Mouse (Mus musculus) CH12.LX (cell line): ENCODE data around the gene Taldo1. TPM values are rescaled to one million over a fixed set of nuclear protein-coding genes. Genes with fewer than 3 reads are reported as not detected.

Source experiments
- DNase-seq: peaks from one replicate; pipeline ENCODE4 v3.0.0-alpha.2; 2013; ENCODE audit errors: extremely low read depth
- H3K27ac ChIP-seq: 2 replicates; pipeline ENCODE4 v1.5.1; 2012; ENCODE audit warnings: low read depth, mild to moderate bottlenecking, control low read depth, moderate library complexity; ENCODE audit not compliant: insufficient read depth
- H3K27me3 ChIP-seq: replicated peaks from 2 replicates; pipeline ENCODE3; 2012; ENCODE audit warnings: inconsistent platforms
- H3K36me3 ChIP-seq, 2 experiments: replicated peaks in 1 of 2; 2 replicates each; pipeline versions ENCODE3 to v1.6.1; 2012; ENCODE audit warnings: inconsistent platforms in 1 of 2, low read length in 1 of 2, mild to moderate bottlenecking in 1 of 2, mixed read lengths in 1 of 2, moderate library complexity in 1 of 2; ENCODE audit not compliant: control insufficient read depth in 1 of 2, insufficient read depth in 1 of 2
- H3K4me1 ChIP-seq, 2 experiments: 2 replicates each; pipeline ENCODE4 v1.6.1; 2012; ENCODE audit warnings: inconsistent platforms in 1 of 2, moderate library complexity in 1 of 2; ENCODE audit not compliant: insufficient read depth in 2 of 2, control insufficient read depth in 1 of 2
- H3K4me2 ChIP-seq: 2 replicates; pipeline ENCODE4 v1.6.1; 2012; ENCODE audit warnings: low read depth, mild to moderate bottlenecking, control low read depth; ENCODE audit not compliant: poor library complexity, insufficient read depth, severe bottlenecking
- H3K4me3 ChIP-seq, 3 experiments: fragments of 150-350 bp in 1 of 3; sonication (generic) in 1 of 3; replicated peaks in 1 of 3; 2 replicates each; pipeline versions ENCODE3 to v1.5.1; 2011 to 2012; ENCODE audit warnings: low read depth in 2 of 3, low read length in 2 of 3, mild to moderate bottlenecking in 2 of 3, moderate library complexity in 2 of 3, control low read depth in 1 of 3, improper control_type of control experiment in 1 of 3, inconsistent platforms in 1 of 3, mixed read lengths in 1 of 3; ENCODE audit not compliant: poor library complexity in 1 of 3
- H3K79me2 ChIP-seq: replicated peaks from 2 replicates; pipeline ENCODE4 v1.6.1; 2012; ENCODE audit warnings: mild to moderate bottlenecking, moderate library complexity; ENCODE audit not compliant: control insufficient read depth, poor library complexity, insufficient read depth, severe bottlenecking; ENCODE audit errors: extremely low read depth
- H3K9ac ChIP-seq: 2 replicates; pipeline ENCODE4 v1.6.1; 2012; ENCODE audit warnings: low read depth, mild to moderate bottlenecking, control low read depth, moderate library complexity; ENCODE audit not compliant: insufficient read depth
- H3K9me3 ChIP-seq: replicated peaks from 2 replicates; pipeline ENCODE3; 2012; ENCODE audit warnings: low read length, inconsistent platforms, mixed read lengths
- BHLHE40 ChIP-seq: IDR thresholded peaks from 2 replicates; pipeline ENCODE4 v1.6.1; 2011; ENCODE audit warnings: mild to moderate bottlenecking, low read depth, low read length, improper control_type of control experiment
- CTCF ChIP-seq, 2 experiments: IDR thresholded peaks in 1 of 2; conservative IDR thresholded peaks in 1 of 2; 2 replicates each; pipeline ENCODE4 v1.5.1; 2011 to 2012; ENCODE audit warnings: low read depth in 2 of 2, low read length in 2 of 2, improper control_type of control experiment in 1 of 2, inconsistent platforms in 1 of 2, mild to moderate bottlenecking in 1 of 2, moderate library complexity in 1 of 2
- E2F4 ChIP-seq: IDR thresholded peaks from 2 replicates; pipeline ENCODE4 v1.6.1; 2011; ENCODE audit warnings: low read depth, low read length, improper control_type of control experiment; ENCODE audit not compliant: insufficient replicate concordance
- ETS1 ChIP-seq: conservative IDR thresholded peaks from 2 replicates; pipeline ENCODE4 v1.6.1; 2012; ENCODE audit warnings: low read depth, mild to moderate bottlenecking, inconsistent platforms, low read length, improper control_type of control experiment, moderate library complexity
- HCFC1 ChIP-seq: IDR thresholded peaks from 2 replicates; pipeline ENCODE4 v1.6.1; 2012; ENCODE audit warnings: low read depth, mild to moderate bottlenecking, inconsistent platforms, low read length, improper control_type of control experiment
- IRF4 ChIP-seq: IDR thresholded peaks from 2 replicates; pipeline ENCODE4 v1.6.1; 2014; ENCODE audit warnings: low read depth, mild to moderate bottlenecking, inconsistent platforms, low read length, improper control_type of control experiment
- JUND ChIP-seq: conservative IDR thresholded peaks from 2 replicates; pipeline ENCODE4 v1.6.1; 2011; ENCODE audit warnings: low read depth, low read length, improper control_type of control experiment
- KAT2A ChIP-seq: IDR thresholded peaks from 2 replicates; pipeline ENCODE4 v1.6.1; 2012; ENCODE audit warnings: low read length, improper control_type of control experiment, inconsistent platforms; ENCODE audit not compliant: insufficient replicate concordance
- MAX ChIP-seq: IDR thresholded peaks from 2 replicates; pipeline ENCODE4 v1.6.1; 2011; ENCODE audit warnings: low read length, improper control_type of control experiment
- MAZ ChIP-seq: IDR thresholded peaks from 2 replicates; pipeline ENCODE4 v1.6.1; 2012; ENCODE audit warnings: low read depth, mild to moderate bottlenecking, inconsistent platforms, low read length, improper control_type of control experiment, moderate library complexity
- MYC ChIP-seq: IDR thresholded peaks from 2 replicates; pipeline ENCODE4 v1.6.1; 2011; ENCODE audit warnings: low read depth, mild to moderate bottlenecking, improper control_type of control experiment, low read length
- NELFE ChIP-seq: IDR thresholded peaks from 2 replicates; pipeline ENCODE4 v1.6.1; 2011; ENCODE audit warnings: low read depth, low read length, improper control_type of control experiment
- NRF1 ChIP-seq: IDR thresholded peaks from 2 replicates; pipeline ENCODE4 v1.6.1; 2014; ENCODE audit warnings: low read depth, mild to moderate bottlenecking, inconsistent platforms, low read length, improper control_type of control experiment, moderate library complexity
- PAX5 ChIP-seq: IDR thresholded peaks from 2 replicates; pipeline ENCODE4 v1.6.1; 2012; ENCODE audit warnings: low read length, inconsistent platforms, mixed read lengths
- RCOR1 ChIP-seq: conservative IDR thresholded peaks from 2 replicates; pipeline ENCODE4 v1.6.1; 2012; ENCODE audit warnings: low read depth, mild to moderate bottlenecking, inconsistent platforms, low read length, improper control_type of control experiment
- UBTF ChIP-seq: IDR thresholded peaks from 2 replicates; pipeline ENCODE4 v1.6.1; 2012; ENCODE audit warnings: low read depth, mild to moderate bottlenecking, inconsistent platforms, low read length, improper control_type of control experiment, moderate library complexity
- ZKSCAN1 ChIP-seq: IDR thresholded peaks from 2 replicates; pipeline ENCODE4 v1.6.1; 2012; ENCODE audit warnings: low read depth, inconsistent platforms, low read length, improper control_type of control experiment, borderline replicate concordance
- ZMIZ1 ChIP-seq: IDR thresholded peaks from 2 replicates; pipeline ENCODE4 v1.6.1; 2012; ENCODE audit warnings: low read depth, mild to moderate bottlenecking, inconsistent platforms, low read length, improper control_type of control experiment
- ZNF384 ChIP-seq: IDR thresholded peaks from 2 replicates; pipeline ENCODE4 v1.6.1; 2012; ENCODE audit warnings: low read depth, low read length, improper control_type of control experiment, inconsistent platforms
- dilution Hi-C: fragments of 300-500 bp; cut with MboI; formaldehyde crosslinking; loops from 2 replicates; pipeline ENCODE4 v1.14.3; 2020; ENCODE audit warnings: low sequenced_read_pairs; ENCODE audit not compliant: extremely low pct_unique_long_range_greater_than_20kb, extremely low pct_ligation_motif_present
- in situ Hi-C: fragments of 300-500 bp; cut with MboI; formaldehyde crosslinking; loops from 3 replicates; pipeline ENCODE4 v1.14.3; 2019; ENCODE audit warnings: low sequenced_read_pairs, low pct_ligation_motif_present, low pct_unique_long_range_greater_than_20kb, mixed read lengths
- polyA plus RNA-seq: library from polyadenylated mRNA; unstranded; fragments of >175 nt; gene quantifications from 2 replicates; pipeline ENCODE4 v1.2.1, GENCODE M21; 2012; ENCODE audit warnings: low read depth; ENCODE audit not compliant: insufficient read length
- total RNA-seq, 2 experiments: library from RNA; depleted of rRNA; stranded (reverse); fragments of 300-350 nt in 1 of 2; fragments of >200 nt in 1 of 2; gene quantifications; 2 replicates each; pipeline ENCODE4 v1.2.3; 2012 to 2014

The Taldo1 gene
- total and polyA plus RNA-seq, 3 experiments = 129 to 228 (median 188) TPM

DNA sequence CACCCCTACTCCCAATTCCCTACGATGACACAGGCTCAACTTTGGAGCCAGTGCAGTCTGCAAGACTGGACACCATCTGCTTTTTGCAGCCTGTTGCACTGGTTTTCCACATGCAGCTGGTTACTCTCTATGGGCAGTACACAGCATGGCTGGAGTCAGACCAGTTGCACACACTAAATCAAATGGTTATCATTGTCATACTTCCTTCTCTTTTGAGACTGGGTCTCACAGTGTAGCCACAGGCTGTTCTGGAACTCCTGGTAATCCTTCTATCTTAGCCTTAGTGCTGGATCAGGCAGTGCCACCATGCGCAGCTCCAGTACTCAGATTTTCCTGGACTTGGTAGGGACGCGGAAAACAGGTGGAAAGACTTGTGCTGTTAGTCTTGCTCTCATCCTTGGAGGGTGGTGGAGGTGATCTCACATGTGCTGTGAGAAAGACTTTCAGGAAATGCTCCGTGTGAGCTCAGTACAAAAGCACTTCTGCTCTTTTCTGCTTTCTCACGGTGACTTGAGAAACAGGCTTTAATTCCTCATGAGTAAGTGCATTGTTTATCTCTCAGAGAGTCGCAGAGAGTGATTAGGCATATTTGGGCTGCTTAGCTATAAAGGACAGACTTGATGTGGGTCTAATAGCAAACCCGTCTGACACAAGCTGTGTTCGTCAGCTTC lies 688 bp downstream of the Taldo1 start:
- Histone ChIP-seq H3K4me2 (peak overlapping the region; percentile 52), H3K36me3 (peaks cover 12 to 23% of the 10 kb centered on the region in 2 experiments), H3K79me2 (peaks cover 18% of the 10 kb centered on the region)
- peak; percentile 19; the same call in 1 of the 2 replicates for TF ChIP-seq MAX
- TF ChIP-seq UBTF = 0 out of 2 replicates have a peak, but pooled peaks have one; percentile 3
- no peak for TF ChIP-seq NRF1
- TF ChIP-seq, all 38 proteins: peak for 2
- Histone ChIP-seq H3K27me3 (peaks cover 7% of the 10 kb centered on the region), H3K27ac (no peak overlapping the region), H3K9me3 (no peaks in the 10 kb centered on the region), H3K4me3 (peak overlapping the region; percentile 68 to 79 (median 76)), H3K9ac (peak overlapping the region; percentile 29), H3K4me1 (peaks cover 4 to 33% of the 10 kb centered on the region in 2 experiments)
- dilution Hi-C loops (no loop called here), in situ Hi-C loops (no loop called here)
- no peak for DNase-seq

DNA sequence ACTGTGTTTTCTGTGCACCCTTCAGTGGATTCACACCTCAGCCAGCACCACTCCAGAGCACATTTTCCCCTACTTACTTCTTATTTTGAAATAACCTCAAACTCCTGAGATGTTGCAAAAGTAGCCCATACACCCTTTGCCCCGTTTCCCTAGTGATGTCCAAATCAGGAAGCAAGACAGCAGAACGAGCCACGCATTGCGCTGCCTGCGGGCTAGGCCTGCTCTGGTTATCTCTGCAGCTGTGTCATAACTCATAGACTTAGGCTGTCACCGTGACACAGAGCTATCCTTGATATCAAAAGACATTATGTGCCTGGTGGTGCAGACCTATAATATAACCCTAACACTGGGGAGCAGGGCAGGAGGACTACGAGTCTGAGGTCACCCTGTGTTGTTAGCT lies 2.2 kb downstream of the Taldo1 start:
- dilution Hi-C loops = no loop called here
- no peak overlapping the region for H3K4me3 ChIP-seq
- no peaks in the 10 kb centered on the region for H3K9me3 ChIP-seq
- peaks cover 23 to 37% of the 10 kb centered on the region in 2 experiments for H3K36me3 ChIP-seq
- H3K4me2 ChIP-seq = no peak overlapping the region
- peaks cover 18% of the 10 kb centered on the region for H3K79me2 ChIP-seq
- in situ Hi-C loops = no loop called here
- no peak overlapping the region for H3K27ac ChIP-seq
- peaks cover 7% of the 10 kb centered on the region for H3K27me3 ChIP-seq
- peaks cover 4 to 31% of the 10 kb centered on the region in 2 experiments for H3K4me1 ChIP-seq
- H3K9ac ChIP-seq = no peak overlapping the region
- no peak for TF ChIP-seq HCFC1
- no peak for TF ChIP-seq BHLHE40
- TF ChIP-seq E2F4 = no peak
- TF ChIP-seq ETS1 = no peak
- TF ChIP-seq ZNF384 = no peak
- TF ChIP-seq RCOR1 = no peak
- TF ChIP-seq NELFE = no peak
- no peak for TF ChIP-seq CTCF (conservative IDR thresholded peaks at IDR 0.05 in 1 of 2, IDR thresholded peaks at IDR 0.05 in 1 of 2; ENCODE audit: low read depth in 2 of 2, low read length in 2 of 2)
- no peak for TF ChIP-seq JUND
- no peak for TF ChIP-seq MAZ
- no peak for TF ChIP-seq ZKSCAN1
- no peak for TF ChIP-seq MYC
- TF ChIP-seq KAT2A = no peak
- TF ChIP-seq MAX = no peak
- TF ChIP-seq NRF1 = no peak
- no peak for TF ChIP-seq PAX5
- TF ChIP-seq IRF4 = no peak
- TF ChIP-seq ZMIZ1 = no peak
- no peak for DNase-seq
